Mouse (Mus musculus): ENCODE data around the gene Capn12.

Gene Capn12

GRCm38 (mm10) chr7:28876099-28876498, 5.1 kb upstream of the Capn12 start:
- in situ Hi-C loops (cut with MboI; ENCODE audit: unreplicated experiment in 2 of 2): loop anchor here in 1 of 2 experiments (25.0 kb wide), 1 partner anchor 264 kb away; no protein-coding TSS in a partner anchor

- in situ Hi-C loops (cut with MboI; ENCODE audit: unreplicated experiment in 2 of 2): loop anchor here in 1 of 2 experiments (25.0 kb wide), 1 partner anchor 265 kb away; no protein-coding TSS in a partner anchor
Measured at GRCm38 (mm10) chr7:28877155-28877554, 4.1 kb upstream of the Capn12 start.

- in situ Hi-C loops (cut with MboI; ENCODE audit: unreplicated experiment in 2 of 2): loop anchor here in 1 of 2 experiments (25.0 kb wide), 1 partner anchor 266 kb away; no protein-coding TSS in a partner anchor
Measured at GRCm38 (mm10) chr7:28877856-28878255, 3.4 kb upstream of the Capn12 start.

DNA sequence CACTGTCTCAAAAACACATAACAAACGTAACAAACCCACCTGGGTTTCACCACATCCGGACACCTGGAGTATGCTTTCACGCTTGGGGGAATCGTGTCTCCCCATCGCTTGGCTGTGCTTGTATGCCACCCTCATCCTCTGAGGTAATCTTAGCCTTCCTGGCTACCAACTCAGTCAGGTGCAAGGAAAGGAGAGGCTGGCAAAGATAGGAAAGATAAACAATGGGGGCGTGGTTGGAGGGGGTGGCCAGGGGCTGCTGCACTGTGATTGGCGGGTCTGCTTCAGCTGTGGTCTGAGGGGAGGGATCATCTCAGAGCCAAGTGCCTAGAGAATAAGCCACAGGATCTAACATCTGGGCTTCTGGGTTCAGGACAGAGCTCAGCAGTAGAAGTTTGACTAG, 1.6 kb upstream of the Capn12 start:
- in situ Hi-C loops (cut with MboI; ENCODE audit: unreplicated experiment in 2 of 2): loop anchor here in 1 of 2 experiments (25.0 kb wide), 1 partner anchor 267 kb away; no protein-coding TSS in a partner anchor

- in situ Hi-C loops (cut with MboI; ENCODE audit: unreplicated experiment in 2 of 2): loop anchor here in 1 of 2 experiments (25.0 kb wide), 1 partner anchor 268 kb away; no protein-coding TSS in a partner anchor
Measured at GRCm38 (mm10) chr7:28880554-28880953, 668 bp upstream of the Capn12 start.

DNA sequence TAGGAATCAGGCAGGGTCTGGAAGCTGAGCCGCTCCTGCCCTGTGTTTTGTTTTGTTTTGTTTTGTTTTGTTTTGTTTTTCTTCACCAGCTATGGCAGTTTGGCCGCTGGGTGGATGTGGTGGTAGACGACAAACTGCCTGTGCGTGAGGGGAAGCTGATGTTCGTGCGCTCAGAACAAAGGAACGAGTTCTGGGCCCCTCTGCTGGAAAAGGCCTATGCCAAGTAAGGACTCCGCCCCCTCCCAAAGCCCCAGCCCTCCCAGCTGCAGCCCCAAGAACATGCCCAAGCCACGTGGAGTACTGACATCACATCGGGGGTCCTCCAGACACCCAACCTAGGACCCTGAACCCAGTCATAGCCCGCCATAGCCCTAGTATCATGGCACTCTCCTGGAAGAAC, 1.8 kb downstream of the Capn12 start:
- in situ Hi-C loops (cut with MboI; ENCODE audit: unreplicated experiment in 2 of 2): loop anchor here in 1 of 2 experiments (25.0 kb wide), 1 partner anchor 271 kb away; no protein-coding TSS in a partner anchor

DNA sequence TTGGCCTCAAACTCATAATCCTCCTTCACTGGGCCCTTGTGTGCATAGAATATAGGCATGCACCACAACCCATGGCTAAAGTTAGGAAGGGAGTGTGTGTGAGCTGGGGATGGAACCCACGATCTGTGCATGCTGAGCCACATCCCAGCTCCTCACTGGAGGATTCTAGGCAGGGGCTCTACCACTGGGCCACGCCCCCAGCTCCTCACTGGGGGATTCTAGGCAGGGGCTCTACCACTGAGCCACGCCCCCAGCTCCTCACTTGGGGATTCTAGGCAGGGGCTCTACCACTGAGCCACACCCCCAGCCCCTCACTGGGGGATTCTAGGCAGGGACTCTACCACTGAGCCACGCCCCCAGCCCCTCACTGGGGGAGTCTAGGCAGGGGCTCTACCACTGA, 2.5 kb downstream of the Capn12 start:
- in situ Hi-C loops (cut with MboI; ENCODE audit: unreplicated experiment in 2 of 2): loop anchor here in 1 of 2 experiments (25.0 kb wide), 1 partner anchor 271 kb away; no protein-coding TSS in a partner anchor

DNA sequence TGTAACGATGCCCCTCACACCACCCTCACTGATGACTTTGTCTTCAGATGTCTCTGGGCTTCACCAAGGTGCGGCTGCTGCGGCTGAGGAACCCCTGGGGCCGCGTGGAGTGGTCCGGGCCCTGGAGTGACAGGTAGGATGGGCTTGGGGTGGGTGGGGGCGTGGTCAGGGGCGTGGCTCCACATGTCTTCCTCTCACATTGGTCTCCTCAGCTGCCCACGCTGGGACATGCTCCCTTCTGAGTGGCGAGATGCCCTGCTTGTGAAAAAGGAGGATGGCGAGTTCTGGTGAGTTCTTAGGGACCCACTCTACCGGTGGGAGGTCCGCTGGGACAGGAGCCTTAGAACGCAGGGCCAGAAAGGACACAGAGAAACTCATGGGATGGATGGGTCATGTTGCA, 5.3 kb downstream of the Capn12 start:
- in situ Hi-C loops (cut with MboI; ENCODE audit: unreplicated experiment in 2 of 2): loop anchor here in 1 of 2 experiments (25.0 kb wide), 1 partner anchor 274 kb away; no protein-coding TSS in a partner anchor

DNA sequence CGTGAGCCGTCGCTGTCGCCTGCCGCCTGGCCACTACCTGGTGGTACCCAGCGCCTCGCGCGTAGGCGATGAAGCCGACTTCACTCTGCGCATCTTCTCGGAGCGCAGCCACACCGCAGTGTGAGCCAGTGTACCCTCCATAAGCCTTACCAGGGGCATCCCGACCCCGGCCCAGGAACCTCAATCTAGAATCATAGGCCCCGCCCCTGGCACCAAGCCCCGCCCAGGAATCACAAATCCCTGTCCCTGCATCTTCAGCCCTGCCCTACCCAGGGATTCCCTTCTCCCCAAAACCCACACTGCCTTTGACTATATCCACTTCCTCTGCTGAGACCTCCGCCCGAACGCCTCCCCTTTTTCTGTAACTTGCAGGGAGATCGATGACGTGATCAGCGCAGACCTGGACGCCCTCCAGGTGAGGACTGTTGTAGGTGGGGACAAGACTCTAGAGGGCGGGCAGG, 7.5 kb downstream of the Capn12 start:
- in situ Hi-C loops (cut with MboI; ENCODE audit: unreplicated experiment in 2 of 2): loop anchor here in 1 of 2 experiments (25.0 kb wide), 1 partner anchor 276 kb away; no protein-coding TSS in a partner anchor

- in situ Hi-C loops (cut with MboI; ENCODE audit: unreplicated experiment in 2 of 2): loop anchor here in 1 of 2 experiments (25.0 kb wide), 1 partner anchor 280 kb away; no protein-coding TSS in a partner anchor
Measured at GRCm38 (mm10) chr7:28892601-28893000, 11.4 kb downstream of the Capn12 start.

- in situ Hi-C loops (cut with MboI; ENCODE audit: unreplicated experiment in 2 of 2): loop anchor here in 1 of 2 experiments (25.0 kb wide), 1 partner anchor 281 kb away; no protein-coding TSS in a partner anchor
Measured at GRCm38 (mm10) chr7:28893643-28894265, 12.5 kb downstream of the Capn12 start.

DNA sequence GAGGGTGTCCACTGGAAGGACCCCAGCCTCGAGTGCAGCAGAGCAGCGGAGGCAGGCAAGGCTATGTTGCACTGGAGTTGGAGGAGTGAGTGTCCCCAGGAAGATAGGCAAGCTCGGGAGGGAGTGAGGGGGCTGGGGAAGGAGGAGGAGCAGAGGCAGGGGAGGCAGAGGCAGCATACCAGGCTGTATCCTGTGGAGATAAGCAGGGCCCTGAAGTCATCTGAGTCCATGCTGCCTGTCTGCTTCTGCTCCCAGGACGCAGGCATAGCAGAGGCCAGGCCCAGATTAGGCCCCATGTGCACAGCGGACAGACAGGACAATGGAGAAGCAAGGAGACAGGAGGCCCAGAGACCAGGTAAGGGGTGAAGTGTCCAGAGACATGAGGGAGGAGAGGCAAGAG, 13.7 kb downstream of the Capn12 start:
- in situ Hi-C loops (cut with MboI; ENCODE audit: unreplicated experiment in 2 of 2): loop anchor here in 1 of 2 experiments (25.0 kb wide), 1 partner anchor 283 kb away; no protein-coding TSS in a partner anchor

- in situ Hi-C loops (cut with MboI; ENCODE audit: unreplicated experiment in 2 of 2): loop anchor here in 1 of 2 experiments (25.0 kb wide), 1 partner anchor 285 kb away; no protein-coding TSS in a partner anchor
Measured at GRCm38 (mm10) chr7:28897661-28898060, 16.4 kb downstream of the Capn12 start.

- in situ Hi-C loops (cut with MboI; ENCODE audit: unreplicated experiment in 2 of 2): loop anchor here in 1 of 2 experiments (25.0 kb wide), 1 partner anchor 288 kb away; no protein-coding TSS in a partner anchor
Measured at GRCm38 (mm10) chr7:28899972-28900371, 18.8 kb downstream of the Capn12 start.

GRCm38 (mm10) chr7:28901311-28902125, 20.3 kb downstream of the Capn12 start:
- in situ Hi-C loops (cut with MboI; ENCODE audit: unreplicated experiment in 2 of 2): no loop called here

DNA sequence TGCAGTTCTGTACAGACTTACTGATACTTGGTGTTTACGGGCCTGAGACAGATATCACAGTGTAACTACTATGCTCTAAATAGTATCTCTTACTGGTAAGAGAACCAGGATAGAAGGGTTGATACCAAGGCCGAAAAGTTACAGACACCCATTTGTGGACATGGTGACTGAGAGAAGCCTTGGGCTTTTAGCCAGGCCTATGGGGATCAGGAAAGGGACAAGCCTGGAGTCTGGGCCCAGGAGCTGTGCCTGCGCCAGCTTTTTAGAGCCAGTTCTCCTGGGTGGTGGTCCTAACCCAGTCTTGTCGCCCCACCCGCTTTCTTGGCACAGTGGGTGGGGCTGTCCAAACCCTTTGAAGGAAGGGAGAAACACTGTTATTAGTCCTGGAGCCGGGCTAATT, 21.0 kb downstream of the Capn12 start:
- in situ Hi-C loops (cut with MboI; ENCODE audit: unreplicated experiment in 2 of 2): no loop called here

GRCm38 (mm10) chr7:28902809-28903208, 21.6 kb downstream of the Capn12 start:
- in situ Hi-C loops (cut with MboI; ENCODE audit: unreplicated experiment in 2 of 2): no loop called here

GRCm38 (mm10) chr7:28903778-28904177, 22.6 kb downstream of the Capn12 start:
- in situ Hi-C loops (cut with MboI; ENCODE audit: unreplicated experiment in 2 of 2): no loop called here

DNA sequence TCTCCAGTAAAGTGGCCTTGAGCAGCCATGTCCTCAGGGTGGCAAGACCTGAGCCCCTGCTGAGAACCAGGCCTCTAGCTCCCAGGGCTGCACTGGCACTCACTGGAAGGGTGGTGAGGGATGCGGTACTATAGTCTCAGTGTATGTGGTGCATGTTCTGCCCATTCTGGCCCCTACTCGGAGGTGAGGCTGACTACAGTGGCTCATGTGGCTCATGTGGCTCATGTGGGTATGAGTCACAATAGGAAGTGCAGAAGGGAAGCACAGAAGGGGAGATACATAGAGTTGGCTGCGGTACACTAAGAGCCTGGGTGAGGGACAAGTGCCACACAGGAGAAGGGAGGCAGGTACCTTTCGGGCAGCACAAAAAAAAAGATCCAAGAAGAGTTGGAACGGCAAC, 26.0 kb downstream of the Capn12 start:
- in situ Hi-C loops (cut with MboI; ENCODE audit: unreplicated experiment in 2 of 2): no loop called here

GRCm38 (mm10) chr7:28911632-28912031, 30.4 kb downstream of the Capn12 start:
- in situ Hi-C loops (cut with MboI; ENCODE audit: unreplicated experiment in 2 of 2): no loop called here

- in situ Hi-C loops (cut with MboI; ENCODE audit: unreplicated experiment in 2 of 2): no loop called here
Measured at GRCm38 (mm10) chr7:28913171-28913570, 31.9 kb downstream of the Capn12 start.
